Mouse (Mus musculus) thymus, adult 2 months (tissue): ENCODE measurements around the gene Faap100.

Experiments used
- CTCF ChIP-seq: fragments of 200-500 bp; IDR thresholded peaks from 2 replicates; pipeline ENCODE4 v1.5.1; 2012; ENCODE audit warnings: mild to moderate bottlenecking, control low read depth, low read length, moderate library complexity, borderline replicate concordance; ENCODE audit not compliant: control insufficient read depth, poor library complexity, insufficient read depth; ENCODE audit errors: extremely low read depth
- POLR2A ChIP-seq: fragments of 200-500 bp; IDR thresholded peaks from 2 replicates; pipeline ENCODE4 v1.6.1; 2012; ENCODE audit warnings: mild to moderate bottlenecking, low read length, control low read depth, moderate library complexity; ENCODE audit not compliant: control insufficient read depth, poor library complexity, insufficient read depth; ENCODE audit errors: extremely low read depth

- TF ChIP-seq POLR2A: no peak
- no peak for TF ChIP-seq CTCF
These were observed 2.6 kb upstream of the Faap100 start for GRCm38 (mm10) chr11:120381157-120381556.
